Mouse (Mus musculus) lung, postnatal 0 days (tissue): Measurements from ENCODE around the gene Paqr5. TPM values are rescaled to one million over a fixed set of nuclear protein-coding genes. Genes with fewer than 3 reads are reported as not detected.
A peak's percentile ranks its signal among the peaks of the same experiment; 100 is the strongest.

Experiments
- ATAC-seq: fragments of 200-750 bp; cut with Nextera tagmentation; 2 replicates; pipeline ENCODE4 v1.8.0; 2017; ENCODE audit warnings: moderate library complexity
- DNase-seq: peaks from one replicate; pipeline ENCODE4 v3.0.0-alpha.2; 2016; ENCODE audit warnings: low spot score
- H3K27ac ChIP-seq: fragments of 300-500 bp; sonication (generic); 2 replicates; pipeline ENCODE4 v1.5.1; 2014; ENCODE audit warnings: antibody characterized with exemption, mild to moderate bottlenecking, low read length, mixed read lengths
- H3K27me3 ChIP-seq: fragments of 300-500 bp; sonication (generic); replicated peaks from 2 replicates; pipeline ENCODE4 v1.6.1; 2014; ENCODE audit warnings: low read length, mixed read lengths; ENCODE audit not compliant: insufficient read depth
- H3K36me3 ChIP-seq: fragments of 300-500 bp; sonication (generic); 2 replicates; pipeline ENCODE4 v1.6.1; 2014; ENCODE audit warnings: low read length, mixed read lengths; ENCODE audit not compliant: insufficient read depth
- H3K4me1 ChIP-seq: fragments of 300-500 bp; sonication (generic); 2 replicates; pipeline ENCODE4 v1.6.1; 2014; ENCODE audit warnings: antibody characterized with exemption, low read depth, low read length, mixed read lengths; ENCODE audit not compliant: insufficient read depth
- H3K4me2 ChIP-seq: fragments of 300-500 bp; sonication (generic); replicated peaks from 2 replicates; pipeline ENCODE4 v1.6.1; 2014; ENCODE audit warnings: low read depth, mild to moderate bottlenecking, low read length, moderate library complexity, mixed read lengths
- H3K4me3 ChIP-seq: fragments of 300-500 bp; sonication (generic); 2 replicates; pipeline ENCODE4 v1.5.1; 2014; ENCODE audit warnings: low read depth, low read length
- H3K9ac ChIP-seq: fragments of 300-500 bp; sonication (generic); replicated peaks from 2 replicates; pipeline ENCODE4 v1.6.1; 2014; ENCODE audit warnings: low read depth, mild to moderate bottlenecking
- H3K9me3 ChIP-seq: fragments of 300-500 bp; sonication (generic); 2 replicates; pipeline ENCODE4 v1.6.1; 2016; ENCODE audit warnings: low read length, mixed read lengths
- CTCF ChIP-seq: IDR thresholded peaks from 2 replicates; pipeline ENCODE4 v1.5.1; 2016; ENCODE audit warnings: antibody characterized with exemption, mild to moderate bottlenecking
- EP300 ChIP-seq: IDR thresholded peaks from 2 replicates; pipeline ENCODE4 v1.6.1; 2016; ENCODE audit warnings: antibody characterized with exemption, mild to moderate bottlenecking, control low read depth
- WGBS: fragments of 180-500 bp; shearing (Covaris S2); extraction: QIAGEN DNeasy Blood & Tissue Kit; methylation state at CpG from one replicate; pipeline ENCODE4 v1.1.7; 2014; 5-methylcytosine and 5-hydroxymethylcytosine counted together
- polyA plus RNA-seq: library from polyadenylated mRNA; unstranded; fragments of >200 nt; fragmentation: Nextera tagmentation; extraction: Ambion mirVana; gene quantifications from 2 replicates; pipeline ENCODE4 v1.2.1, GENCODE M21; 2015

The Paqr5 gene
- 8.7 and 10.5 TPM in 2 replicates for polyA plus RNA-seq

- Histone ChIP-seq H3K4me3 (peak within 1 kb of the TSS; percentile 45), H3K36me3 (no peaks in the 10 kb centered on the region), H3K4me2 (peak within 1 kb of the TSS; percentile 83), H3K27me3 (no peaks in the 10 kb centered on the region; the same call in 1 of the 2 replicates), H3K9me3 (no peaks in the 10 kb centered on the region), H3K9ac (0 out of 2 replicates have a peak within 1 kb of the TSS, but pooled peaks have one; percentile 29), H3K27ac (no peak within 1 kb of the TSS), H3K4me1 (no peaks in the 10 kb centered on the region)
- ATAC-seq (peak; percentile 95), DNase-seq (peak; percentile 70)
- under 1% methylated on average over 31 of the region's 32 CpGs for WGBS
- TF ChIP-seq CTCF = no peak
- TF ChIP-seq EP300 = no peak
Observed at GRCm38 (mm10) chr9:62026600-62026999, at the start of gene Paqr5. Gene Paqr5, minus strand, starts transcription at chr9:62026856.

- no peak overlapping the region for H3K9ac ChIP-seq
- H3K27me3 ChIP-seq = no peaks in the 10 kb centered on the region
- H3K4me3 ChIP-seq = no peak overlapping the region
- no peak overlapping the region for H3K4me2 ChIP-seq
- DNase-seq (no peak), ATAC-seq (no peak)
- TF ChIP-seq CTCF (no peak), EP300 (no peak)
- H3K4me1 ChIP-seq = no peaks in the 10 kb centered on the region
- H3K9me3 ChIP-seq = no peaks in the 10 kb centered on the region
- H3K36me3 ChIP-seq = no peaks in the 10 kb centered on the region
- 95% methylated on average over 3 of the region's 3 CpGs for WGBS
- H3K27ac ChIP-seq = no peak overlapping the region
Observed at GRCm38 (mm10) chr9:62062234-62062633, 35.6 kb upstream of the Paqr5 start.

GRCm38 (mm10) chr9:62060431-62060830 lies 33.8 kb upstream of the Paqr5 start:
- no peak for TF ChIP-seq EP300
- TF ChIP-seq CTCF = no peak
- 96% methylated on average over 2 of the region's 2 CpGs for WGBS
- Histone ChIP-seq H3K9ac (no peak overlapping the region), H3K4me1 (no peaks in the 10 kb centered on the region), H3K4me3 (no peak overlapping the region), H3K36me3 (no peaks in the 10 kb centered on the region), H3K27me3 (no peaks in the 10 kb centered on the region), H3K4me2 (0 out of 2 replicates have a peak overlapping the region, but pooled peaks have one; percentile 17), H3K9me3 (no peaks in the 10 kb centered on the region), H3K27ac (no peak overlapping the region)
- DNase-seq (no peak), ATAC-seq (no peak)

- Histone ChIP-seq H3K9me3 (no peaks in the 10 kb centered on the region), H3K9ac (no peak overlapping the region), H3K4me3 (no peak overlapping the region), H3K36me3 (no peaks in the 10 kb centered on the region), H3K4me2 (0 out of 2 replicates have a peak overlapping the region, but pooled peaks have one; percentile 17), H3K4me1 (no peaks in the 10 kb centered on the region), H3K27ac (no peak overlapping the region), H3K27me3 (no peaks in the 10 kb centered on the region)
- TF ChIP-seq CTCF (no peak), EP300 (no peak)
- DNase-seq (no peak), ATAC-seq (peak; percentile 47)
- WGBS = 68% methylated on average over 11 of the region's 11 CpGs
Observed at GRCm38 (mm10) chr9:62059941-62060340, 33.3 kb upstream of the Paqr5 start.

GRCm38 (mm10) chr9:62057881-62058506 lies 31.3 kb upstream of the Paqr5 start:
- no peak overlapping the region for H3K9ac ChIP-seq
- H3K9me3 ChIP-seq = no peaks in the 10 kb centered on the region
- ATAC-seq = no peak
- 58% methylated on average over 7 of the region's 7 CpGs for WGBS
- no peaks in the 10 kb centered on the region for H3K36me3 ChIP-seq
- H3K4me1 ChIP-seq = no peaks in the 10 kb centered on the region
- H3K4me3 ChIP-seq = no peak overlapping the region
- no peaks in the 10 kb centered on the region for H3K27me3 ChIP-seq
- peak; percentile 24 for DNase-seq
- no peak overlapping the region for H3K4me2 ChIP-seq
- H3K27ac ChIP-seq = no peak overlapping the region
- TF ChIP-seq CTCF = no peak
- TF ChIP-seq EP300 = no peak

GRCm38 (mm10) chr9:62056206-62056605 lies 29.6 kb upstream of the Paqr5 start:
- H3K4me2 ChIP-seq = no peak overlapping the region
- WGBS = 73% methylated on average over 2 of the region's 2 CpGs
- no peaks in the 10 kb centered on the region for H3K27me3 ChIP-seq
- no peak overlapping the region for H3K9ac ChIP-seq
- no peaks in the 10 kb centered on the region for H3K36me3 ChIP-seq
- TF ChIP-seq EP300 (no peak), CTCF (no peak)
- no peak overlapping the region for H3K4me3 ChIP-seq
- DNase-seq (no peak), ATAC-seq (no peak)
- no peaks in the 10 kb centered on the region for H3K4me1 ChIP-seq
- no peaks in the 10 kb centered on the region for H3K9me3 ChIP-seq
- no peak overlapping the region for H3K27ac ChIP-seq
